Mouse (Mus musculus) fat pad, adult 2 months (tissue): ENCODE results near the gene Pip5k1b.
A peak's percentile ranks its signal among the peaks of the same experiment; 100 is the strongest.

Experiments
- DNase-seq: peaks from one replicate; pipeline ENCODE4 v3.0.0-alpha.2; 2011; ENCODE audit warnings: low read depth, low spot score; ENCODE audit errors: extremely low read depth

The Pip5k1b gene

DNA sequence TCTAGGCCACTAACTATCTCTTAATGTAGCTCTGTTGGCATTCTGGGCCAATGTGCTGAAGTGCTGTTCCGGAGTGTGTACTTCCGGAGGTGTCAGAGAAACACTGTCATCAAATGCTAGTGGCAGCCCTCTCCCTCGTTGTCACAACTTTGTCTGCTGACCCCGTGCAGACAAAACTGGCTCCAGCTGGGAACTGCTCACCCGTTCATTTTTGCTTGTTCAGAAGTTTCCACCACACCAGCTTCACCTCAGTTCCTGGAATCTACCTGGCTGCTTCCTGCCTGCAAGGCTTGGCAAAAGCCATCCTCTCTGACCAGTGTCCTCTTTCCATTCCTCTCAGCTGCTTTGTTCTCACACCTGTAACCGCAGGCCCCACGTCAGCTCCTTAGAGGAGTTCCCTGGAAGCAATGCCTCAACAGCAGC, 128.9 kb downstream of the Pip5k1b start:
- DNase-seq, result peak; percentile 7

DNA sequence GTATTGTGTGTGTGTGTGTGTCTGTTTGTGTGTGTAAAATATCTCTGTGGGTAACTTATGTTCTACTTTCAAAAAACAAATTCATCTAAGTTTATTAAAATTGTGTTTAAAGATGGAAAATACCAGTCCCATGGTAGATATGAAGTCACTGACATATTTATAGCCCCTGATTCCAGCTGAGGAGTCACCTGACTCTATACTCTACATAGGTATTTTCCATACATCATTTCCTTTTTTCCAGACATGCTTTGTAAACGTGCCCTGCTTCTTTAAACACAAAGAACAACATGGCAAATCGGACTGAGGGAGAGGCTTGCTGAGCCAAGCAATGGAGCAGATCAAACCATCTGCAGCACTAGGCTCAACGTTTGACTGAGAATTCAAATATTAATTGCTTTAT, 137.6 kb downstream of the Pip5k1b start:
- no peak for DNase-seq

DNA sequence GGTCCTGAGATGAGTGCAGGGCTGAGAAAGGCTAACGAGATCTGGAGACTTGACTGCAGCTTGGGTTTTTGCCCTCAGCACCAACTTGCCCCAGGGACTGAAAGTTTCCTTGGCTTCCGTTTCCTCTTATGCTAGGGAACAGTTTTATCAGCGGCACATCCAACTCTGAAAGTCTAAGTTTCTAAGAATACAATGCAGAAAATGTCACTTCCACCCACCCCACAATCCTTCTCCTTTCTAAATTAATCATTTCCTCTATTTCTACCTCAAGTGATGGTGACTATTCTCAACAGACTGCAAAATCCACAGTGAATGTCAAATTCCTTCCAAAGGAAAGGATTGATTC, 138.0 kb downstream of the Pip5k1b start:
- DNase-seq, result no peak

DNA sequence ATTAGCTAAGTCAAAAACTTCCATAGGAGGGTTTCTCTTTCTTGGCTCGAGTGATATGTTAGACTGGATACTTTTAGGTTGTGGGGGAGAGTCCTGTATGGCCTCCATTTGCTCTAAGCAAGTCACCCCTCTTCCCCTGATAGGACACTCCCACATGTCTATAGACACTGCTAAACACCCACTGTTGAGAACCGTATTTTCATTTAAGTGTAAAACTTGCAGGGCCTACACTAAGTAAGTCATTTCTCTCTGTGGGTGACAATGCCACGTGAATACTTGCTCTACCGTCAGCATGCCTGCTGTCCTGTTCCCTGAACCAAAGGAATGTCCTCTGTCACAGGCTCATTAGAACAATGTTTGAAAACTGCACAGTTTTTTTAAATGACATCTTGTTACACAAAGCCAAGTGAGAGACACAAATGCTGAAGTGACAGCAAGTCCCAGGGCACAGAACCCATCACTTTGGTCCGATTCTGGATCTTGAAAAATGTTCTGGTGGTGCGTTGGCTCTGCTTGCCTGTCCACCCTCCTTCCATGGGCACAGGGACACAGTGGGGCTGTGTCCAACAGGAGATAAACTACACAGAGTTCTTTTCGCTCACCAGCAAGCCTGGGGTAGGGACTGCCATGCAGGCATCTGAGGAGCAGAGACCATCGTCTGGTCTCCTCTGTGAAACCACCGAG, 138.6 kb downstream of the Pip5k1b start:
- DNase-seq, result no peak

DNA sequence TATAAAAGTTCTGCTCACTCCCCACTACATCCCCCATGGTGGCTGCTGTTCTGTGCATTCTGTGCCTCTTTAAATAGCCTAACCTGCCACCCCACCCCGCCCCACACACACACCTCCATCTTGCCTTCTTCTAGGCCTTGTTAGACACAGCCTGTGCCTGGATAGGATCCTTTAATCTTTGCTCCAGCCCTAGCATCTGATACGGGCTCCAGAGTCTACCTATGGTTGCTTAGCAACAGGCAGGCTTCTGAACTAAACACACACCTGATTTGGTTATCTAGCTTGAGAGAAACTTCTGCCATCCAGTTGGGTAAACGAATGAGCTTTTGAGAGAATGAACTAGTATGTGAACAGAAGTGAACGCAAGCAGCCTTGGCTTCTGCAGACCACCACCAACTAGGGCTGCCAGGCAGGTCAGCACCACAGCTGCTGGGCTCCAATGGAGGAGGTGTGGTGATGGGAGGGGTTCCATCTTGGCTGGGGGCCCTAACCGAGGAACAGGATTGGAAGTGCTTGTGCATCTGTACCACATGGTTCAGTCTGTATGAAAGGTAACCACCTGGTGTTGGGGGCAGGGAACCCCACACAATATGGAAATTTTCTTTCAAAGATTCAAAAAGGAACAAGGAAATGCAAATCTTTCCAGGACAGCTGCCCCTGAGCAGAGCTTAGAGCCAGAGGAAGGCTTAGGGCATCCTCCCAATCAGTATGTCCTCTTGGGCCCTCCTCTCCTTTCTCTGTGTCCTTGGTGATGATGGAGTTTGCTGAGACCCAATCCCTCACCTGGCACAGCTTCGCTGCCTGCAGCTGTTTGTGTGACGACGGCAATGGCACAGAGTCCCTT, 139.7 kb downstream of the Pip5k1b start:
- DNase-seq, result no peak

DNA sequence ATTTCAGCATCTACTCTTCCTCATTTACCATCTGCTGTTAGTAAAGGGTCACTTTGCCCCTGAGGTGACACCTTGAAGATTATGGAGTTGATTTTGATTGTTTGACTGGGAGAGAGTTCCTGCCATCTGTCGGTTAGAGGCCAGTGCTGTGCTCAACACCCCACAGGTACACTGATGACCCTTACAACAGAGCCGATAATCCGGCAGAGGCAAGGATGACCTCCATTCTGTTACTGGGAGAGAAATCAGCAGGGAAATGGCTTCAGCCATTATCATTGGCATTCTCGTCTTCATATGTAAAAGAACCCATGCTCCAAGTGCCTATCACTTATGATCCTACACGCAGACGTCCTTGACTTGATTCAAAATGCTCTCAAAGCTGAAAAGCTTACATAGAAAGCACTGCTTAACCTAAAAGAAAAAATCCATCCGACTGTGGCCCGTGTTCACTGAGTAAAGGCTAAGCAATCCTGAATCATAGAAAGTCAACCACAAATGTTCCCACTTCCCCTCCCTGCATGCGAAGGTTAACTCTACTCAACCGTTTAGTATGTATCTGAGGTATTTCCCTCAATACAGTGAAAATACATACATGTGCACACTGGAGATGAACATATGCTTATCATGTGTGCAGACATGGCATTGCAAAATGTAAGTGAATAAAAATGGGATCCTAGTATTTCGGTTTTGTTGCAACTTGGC, 146.7 kb downstream of the Pip5k1b start:
- DNase-seq, result no peak

DNA sequence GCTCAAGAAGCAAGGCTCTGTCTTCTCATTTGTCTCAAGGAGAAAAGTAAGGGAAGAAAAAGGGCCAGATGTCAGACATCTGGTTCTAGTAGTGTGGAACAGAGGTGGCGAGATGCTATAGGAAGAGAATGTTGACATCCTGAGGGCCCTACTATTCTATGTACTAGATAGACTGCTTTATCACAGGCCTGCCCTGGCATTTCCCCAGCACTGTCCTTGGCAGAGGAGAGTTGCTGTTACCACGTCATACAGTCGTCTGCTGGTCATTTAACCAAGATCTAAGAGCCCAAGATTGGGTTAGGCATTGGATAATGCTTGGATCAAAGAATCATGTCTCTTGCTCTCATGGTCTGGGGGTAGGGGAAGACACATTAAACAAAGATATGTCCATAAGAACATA, 151.0 kb downstream of the Pip5k1b start:
- no peak for DNase-seq

DNA sequence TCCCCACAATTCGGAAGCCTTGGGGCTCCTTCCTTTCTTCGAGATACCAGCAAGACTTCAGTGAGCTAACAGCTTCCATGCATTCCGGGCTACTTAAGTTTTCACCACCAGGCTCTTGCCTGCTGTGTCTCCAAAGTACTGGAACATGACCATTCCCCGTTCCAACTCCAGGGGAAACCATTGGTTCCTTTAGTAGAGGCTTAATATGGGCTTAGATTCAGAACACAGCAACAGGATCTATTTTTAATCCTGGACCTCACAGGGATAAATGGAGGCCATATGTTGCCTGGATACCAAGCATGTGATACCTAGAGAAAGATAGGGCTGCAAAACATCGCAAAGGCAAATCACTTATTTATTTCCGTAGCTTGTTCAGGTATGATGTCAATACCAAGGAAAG, 152.4 kb downstream of the Pip5k1b start:
- no peak for DNase-seq

DNA sequence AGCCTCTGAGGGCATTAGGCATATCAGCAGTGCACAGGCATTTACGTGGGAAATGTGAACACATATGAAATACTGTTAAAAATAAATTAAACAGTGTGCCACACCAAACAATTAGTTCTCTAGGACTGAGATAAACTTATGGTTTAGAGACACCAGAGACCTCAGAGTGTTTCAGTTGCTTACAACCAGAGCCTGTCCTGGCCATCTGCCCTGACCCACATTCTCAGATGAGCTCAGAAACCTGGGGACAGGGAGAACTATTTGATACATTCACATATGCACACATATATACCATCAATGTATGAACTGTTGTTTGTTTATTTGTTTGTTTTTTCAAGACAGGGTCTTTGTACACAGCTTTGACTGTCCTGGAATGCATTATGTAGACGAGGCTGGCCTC, 161.8 kb downstream of the Pip5k1b start:
- DNase-seq, result no peak

DNA sequence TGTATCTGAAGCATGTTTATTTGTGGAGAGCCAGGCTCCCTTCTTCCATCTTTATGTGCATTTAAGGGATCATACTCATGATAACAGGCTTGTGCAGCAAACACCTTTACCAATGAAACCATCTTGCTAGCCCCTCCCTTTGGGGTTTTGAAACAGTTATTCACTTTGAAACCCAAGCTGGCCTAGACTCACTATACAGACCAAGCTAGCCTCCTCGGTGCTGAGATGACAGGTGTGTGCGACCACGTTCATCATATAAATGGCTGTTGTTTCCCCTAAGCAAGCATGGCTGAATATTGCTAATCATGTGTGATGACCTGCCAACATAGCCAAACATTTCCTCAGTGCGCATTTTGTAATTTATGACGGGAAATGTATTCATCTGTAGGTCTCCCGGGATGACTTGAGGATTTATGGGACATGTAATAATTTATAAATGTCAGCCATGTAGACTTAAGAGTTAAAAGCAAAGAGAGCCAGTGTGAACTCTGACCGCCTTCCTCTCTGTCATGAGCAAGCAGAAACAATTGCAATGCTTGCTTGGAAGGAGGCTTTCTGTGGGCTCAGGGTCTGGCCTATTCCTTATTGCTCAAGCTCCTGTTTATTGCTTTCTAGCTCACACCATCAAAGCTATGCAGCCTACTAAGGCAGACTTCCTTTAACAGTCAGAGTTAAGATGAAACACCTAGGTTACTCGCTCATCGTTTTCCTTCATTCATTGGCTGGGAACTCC, 164.0 kb downstream of the Pip5k1b start:
- no peak for DNase-seq

DNA sequence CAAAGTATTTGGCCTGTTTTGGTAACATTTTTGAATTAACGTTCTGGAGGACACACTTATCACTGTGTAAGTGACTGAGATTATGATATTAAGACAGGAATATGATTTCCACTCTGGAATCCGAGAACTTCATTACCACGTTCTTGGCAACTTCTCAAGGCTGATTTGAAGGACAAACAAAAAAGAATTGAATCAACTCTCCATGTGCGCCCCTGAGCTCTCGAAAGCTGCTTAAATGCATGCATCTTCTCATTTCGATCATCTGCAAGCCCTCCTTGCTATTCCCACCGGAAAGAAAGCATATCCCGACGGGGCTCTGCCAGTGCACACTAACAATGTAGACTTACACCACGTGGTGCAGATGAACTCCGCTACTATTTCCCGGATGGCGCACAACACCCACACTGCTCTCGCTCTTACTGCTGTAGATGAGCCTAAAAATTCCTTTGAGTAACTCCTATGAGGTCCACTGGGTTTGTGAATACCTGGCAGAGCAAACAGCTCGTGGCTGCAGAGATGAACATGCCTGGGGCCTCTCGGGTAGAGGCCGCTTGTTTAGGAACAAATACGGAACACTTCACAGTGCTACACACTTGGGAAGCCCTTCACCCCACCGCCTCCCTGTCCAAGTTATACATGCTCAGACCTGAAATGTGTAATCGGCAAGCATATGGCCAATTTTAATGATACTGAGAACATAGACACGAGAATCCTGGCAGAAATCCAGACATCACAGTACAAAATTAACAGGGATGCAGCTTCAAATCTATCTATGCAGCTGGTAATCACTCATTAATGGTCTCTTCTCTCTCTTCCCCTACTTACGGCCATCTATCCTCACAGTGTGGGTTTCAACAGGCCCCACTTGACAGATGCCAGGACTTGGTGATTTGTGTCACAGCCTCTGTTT, 168.5 kb downstream of the Pip5k1b start:
- DNase-seq, result no peak

DNA sequence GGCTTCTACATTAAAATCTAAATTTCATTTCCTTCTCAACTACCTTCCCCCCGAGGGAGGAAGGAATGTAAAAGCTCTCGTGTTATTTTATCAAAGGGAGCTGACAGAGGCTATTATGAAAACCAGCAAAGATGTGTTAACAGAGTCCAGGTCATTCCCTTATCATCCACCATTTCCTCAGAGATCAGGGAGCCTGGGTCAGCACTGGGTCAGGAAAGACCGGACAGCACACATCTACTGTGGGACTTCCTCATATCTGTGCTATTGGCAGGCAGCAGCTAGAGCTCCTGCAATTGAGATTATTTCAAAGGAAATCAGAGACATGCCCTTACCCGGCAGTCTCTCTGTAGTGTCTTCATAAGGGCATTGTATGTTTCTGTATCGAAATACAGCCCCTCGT, 177.2 kb downstream of the Pip5k1b start:
- no peak for DNase-seq

DNA sequence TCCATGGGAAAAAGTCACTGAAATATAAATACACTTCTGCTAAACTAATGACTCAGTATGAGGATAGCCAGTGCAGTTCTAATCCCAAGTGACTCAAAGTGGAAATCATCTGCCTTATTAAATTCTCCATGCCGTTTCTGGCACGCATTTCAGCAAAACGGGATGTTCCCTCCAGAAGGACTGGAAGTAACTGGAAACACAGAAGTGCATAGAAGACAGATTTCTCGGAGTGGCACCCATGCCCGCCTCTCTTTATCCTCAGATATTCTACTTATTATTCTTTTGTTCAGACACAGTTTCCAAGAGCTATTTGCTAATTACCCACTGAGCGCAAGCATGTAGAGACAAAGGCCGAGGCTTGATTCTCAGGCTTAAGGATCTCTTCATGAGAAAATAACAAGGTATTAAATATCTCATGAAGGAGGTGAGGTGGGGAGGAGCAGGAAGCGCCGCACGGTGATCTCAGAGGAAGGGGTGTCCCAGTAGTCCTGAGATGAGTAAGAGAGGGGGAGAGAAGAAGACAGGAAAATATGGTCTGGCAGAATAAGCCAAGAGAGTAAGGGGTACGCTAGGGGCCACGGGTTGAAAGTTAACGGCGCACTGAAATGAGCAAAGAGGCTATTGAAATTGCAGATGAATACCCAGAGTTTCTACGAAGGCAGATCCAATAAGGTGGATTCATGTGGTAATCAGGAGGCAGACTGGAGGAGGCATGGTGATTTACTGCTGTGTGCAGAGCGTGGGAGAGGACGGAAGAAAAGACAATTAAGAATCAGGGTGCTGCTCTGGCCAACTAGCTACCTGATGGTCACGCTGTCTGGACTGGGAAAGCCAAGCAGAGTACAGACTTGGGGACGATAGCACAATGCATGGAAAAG, 183.7 kb downstream of the Pip5k1b start:
- no peak for DNase-seq

DNA sequence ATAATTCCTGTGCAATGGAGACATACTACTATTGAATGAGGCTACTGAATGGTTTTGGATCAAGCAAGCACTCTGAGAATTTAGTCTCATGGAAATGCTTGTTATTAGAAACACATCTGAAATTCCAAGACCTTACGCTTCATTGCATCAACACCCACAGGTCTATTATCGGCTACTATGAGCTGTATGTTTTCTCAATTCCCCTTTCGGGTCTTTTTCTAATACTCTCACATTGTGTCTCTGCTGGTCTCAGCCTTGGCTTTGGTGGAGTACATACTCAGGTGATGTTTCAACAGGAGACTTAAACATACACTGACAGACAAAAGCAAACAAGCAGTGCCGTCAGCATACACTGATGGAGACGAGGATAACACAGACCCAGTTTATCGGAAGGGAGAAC, 187.3 kb downstream of the Pip5k1b start:
- no peak for DNase-seq

DNA sequence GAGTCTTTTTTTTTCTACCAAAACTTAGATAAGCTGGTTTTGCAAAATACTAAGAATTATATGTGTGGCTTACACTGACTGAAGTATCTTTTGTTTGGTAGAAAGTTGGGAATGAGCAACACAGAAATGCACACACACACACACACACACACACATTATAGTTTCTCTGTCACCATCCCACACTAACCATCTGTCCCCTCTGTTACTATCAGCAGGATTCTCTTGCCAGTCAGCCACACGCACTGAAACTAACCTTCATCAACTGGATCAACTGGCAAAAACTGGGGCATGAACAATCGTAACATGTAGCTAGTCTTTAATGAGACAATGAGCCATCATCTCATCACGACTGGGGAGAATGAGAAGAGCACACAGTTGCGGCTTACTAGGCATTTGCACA, 187.9 kb downstream of the Pip5k1b start:
- DNase-seq, result no peak

DNA sequence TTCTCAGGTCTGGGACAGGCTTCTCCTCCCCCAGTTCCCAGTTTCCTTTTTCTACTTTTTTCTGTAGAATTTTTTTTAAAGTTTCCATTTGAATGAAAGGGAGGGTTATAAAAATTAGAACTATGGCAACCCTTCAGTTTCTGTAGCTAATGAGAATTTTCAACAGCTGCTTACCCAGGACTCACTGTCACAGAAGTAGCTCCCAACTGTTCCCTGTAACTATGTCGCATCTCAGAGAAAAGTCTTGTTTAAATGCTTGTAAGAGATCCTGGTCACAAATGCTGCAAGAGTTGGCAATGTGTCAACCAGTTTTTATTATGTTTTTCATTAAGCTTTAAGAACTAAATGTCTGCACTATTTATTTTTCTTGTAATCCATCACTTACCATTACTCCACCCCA, 188.9 kb downstream of the Pip5k1b start:
- no peak for DNase-seq

DNA sequence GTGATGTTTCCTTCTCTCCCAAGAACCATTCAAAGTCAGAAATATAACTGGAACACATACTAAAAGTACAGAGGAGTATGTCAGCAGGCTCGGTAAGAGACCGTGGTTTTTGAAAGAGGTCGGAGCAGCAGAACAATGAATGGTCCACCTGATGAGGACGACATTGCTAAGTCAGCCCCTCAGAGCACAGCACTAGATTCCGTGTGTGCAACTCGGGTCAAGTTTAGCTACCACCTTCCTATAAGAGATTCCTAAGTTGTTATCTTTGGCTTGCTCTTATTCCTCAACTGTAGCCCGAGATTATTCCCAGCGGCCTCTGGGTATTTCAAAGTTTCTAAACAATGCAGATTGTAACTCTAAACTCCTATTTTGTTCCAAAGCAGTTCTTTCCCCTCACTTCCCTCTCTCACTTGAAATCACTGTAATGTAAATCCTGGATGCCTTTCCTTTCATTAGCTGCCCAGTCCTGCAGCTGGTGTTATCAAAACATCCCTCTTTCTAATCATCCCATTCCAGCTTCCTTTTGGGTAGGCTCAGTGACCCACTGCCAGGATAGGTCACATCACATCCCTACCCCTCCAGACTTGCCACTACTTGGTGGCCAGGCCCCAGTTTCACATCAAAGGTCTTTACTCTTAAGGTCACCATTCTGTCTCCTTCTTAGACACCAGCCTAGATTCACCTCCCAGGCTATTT, 192.9 kb downstream of the Pip5k1b start:
- DNase-seq, result no peak

DNA sequence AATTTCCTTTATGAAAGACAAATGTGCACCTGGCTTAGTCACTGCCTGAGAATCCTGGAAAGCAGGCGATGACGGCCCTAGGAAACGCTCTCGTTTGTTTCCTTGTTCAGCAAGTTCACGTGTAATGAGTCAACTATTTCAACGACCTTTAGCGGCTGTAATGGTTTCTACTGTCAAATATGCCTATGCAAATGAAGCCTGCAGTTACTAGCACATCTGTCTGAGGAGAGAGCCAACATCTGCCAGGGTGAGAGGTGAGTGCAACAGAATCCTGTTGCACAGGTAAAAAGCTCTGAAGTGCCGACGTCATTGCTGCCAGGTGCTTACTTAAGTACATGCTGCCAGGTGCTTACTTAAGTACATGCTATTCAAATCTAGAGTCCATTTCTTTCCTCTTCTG, 196.4 kb downstream of the Pip5k1b start:
- DNase-seq, result peak; percentile 7
